ENCODE assay signal across 11 mouse cellular contexts in the genomic region with DNA sequence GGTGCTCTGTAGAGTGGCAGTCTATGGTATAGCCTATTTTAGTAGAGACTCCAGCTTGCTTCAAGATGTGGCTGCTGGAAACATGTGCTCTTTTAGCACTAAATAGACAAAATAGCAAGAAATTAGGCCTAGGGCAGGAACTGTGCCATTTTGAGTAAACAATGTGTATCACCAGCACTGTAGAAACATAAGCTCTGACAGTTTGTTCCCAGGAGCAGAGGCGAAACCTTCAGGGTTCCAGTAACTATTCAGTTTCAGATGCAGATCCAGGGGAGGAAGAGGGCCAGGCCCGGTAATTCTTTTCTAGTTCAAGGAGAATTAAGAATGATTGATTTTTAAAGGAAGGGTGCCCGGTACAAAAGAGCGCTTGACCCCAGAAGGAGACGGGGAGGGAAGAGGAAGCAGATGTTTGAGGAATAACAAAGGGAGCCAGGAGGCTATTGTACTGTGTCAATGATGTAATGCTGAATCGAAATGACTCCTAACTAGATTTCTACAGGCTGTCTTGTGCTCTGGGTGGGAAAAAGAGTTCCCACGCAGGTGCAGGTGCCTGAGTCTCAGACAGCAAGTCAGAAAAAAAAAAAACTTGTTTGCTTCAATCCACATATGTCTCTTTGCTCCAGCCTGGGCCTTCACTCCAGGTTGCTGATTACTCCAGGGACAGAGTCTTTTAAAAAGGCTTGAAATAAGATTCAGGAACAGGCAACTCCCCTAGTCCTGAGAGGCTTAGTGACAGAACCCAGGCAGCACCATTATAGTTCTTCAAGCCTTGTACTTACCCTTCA. TPM values are rescaled to one million over a fixed set of nuclear protein-coding genes. Genes with fewer than 3 reads are reported as not detected.
DNase-seq lines count a peak whose midpoint lies in the region; ATAC-seq lines count a peak whose summit lies in the region.
"Had no signal": no experiment of that assay in that cellular context is flagged by ENCODE, and none has a peak within 500 bp of the region (broad histone marks: within the 10 kb centered on the region; RNA-seq: fewer than 3 reads in every experiment).

No protein-coding gene starts in this region.

- ATAC-seq in lung, embryonic 16.5 days (ENCODE audit: low read depth) = peak; percentile 71

- no peak overlapping the region for H3K9ac ChIP-seq in lung, embryonic 16.5 days (ENCODE audit: low read length)
- H3K9ac ChIP-seq: limb, embryonic 12.5 days had no signal

- H3K4me3 ChIP-seq in lung, embryonic 16.5 days (ENCODE audit: low read length) = no peak overlapping the region
- H3K4me3 ChIP-seq: limb, embryonic 12.5 days had no signal

- H3K9me3 ChIP-seq in lung, embryonic 16.5 days (ENCODE audit: control insufficient read depth, low read length) = no peaks in the 10 kb centered on the region
- H3K9me3 ChIP-seq: limb, embryonic 12.5 days had no signal

- no peaks in the 10 kb centered on the region for H3K27me3 ChIP-seq in lung, embryonic 16.5 days (ENCODE audit: control insufficient read depth, insufficient read depth, low read depth, low read length)
- H3K27me3 ChIP-seq: limb, embryonic 12.5 days had no signal

- no peaks in the 10 kb centered on the region for H3K36me3 ChIP-seq in lung, embryonic 16.5 days (ENCODE audit: control insufficient read depth, insufficient read depth, low read length)
- H3K36me3 ChIP-seq: limb, embryonic 12.5 days had no signal

- DNase-seq in adrenal gland, adult (ENCODE audit: inconsistent age in 2 of 2, low spot score in 1 of 2) = peak; percentile 13 to 43
- no peak for DNase-seq in adrenal gland, adult 18-20 months (ENCODE audit: low spot score in 2 of 2)
- DNase-seq in thymus, postnatal 4 days = peak; percentile 12
- DNase-seq in thymus, postnatal 36 days = no peak
- DNase-seq in testis, postnatal 10 days (ENCODE audit: low spot score) = no peak
- no peak for DNase-seq in layer of hippocampus, postnatal 36 days
- DNase-seq in layer of hippocampus, adult 11-12 months (ENCODE audit: low spot score) = no peak
- DNase-seq: cerebellum, postnatal 36 days had no signal

- 23% methylated on average over 7 of the region's 7 CpGs for WGBS in lung, embryonic 16.5 days

- no peaks in the 10 kb centered on the region for H3K4me1 ChIP-seq in lung, embryonic 16.5 days (replicated peaks; ENCODE audit: control insufficient read depth, insufficient read depth, low read length)
- H3K4me1 ChIP-seq: limb, embryonic 12.5 days had no signal

- H3K4me2 ChIP-seq in lung, embryonic 16.5 days (ENCODE audit: low read depth, low read length) = no peak overlapping the region
- H3K4me2 ChIP-seq: limb, embryonic 12.5 days had no signal

- peak overlapping the region; percentile 66 for H3K27ac ChIP-seq in lung, embryonic 16.5 days (ENCODE audit: low read length)
- H3K27ac ChIP-seq: limb, embryonic 12.5 days had no signal

RNA-seq across cellular contexts. Expression of gene Tex13c2, which starts 57.4 kb away (rescaled TPM):
- not detected for total RNA-seq in adrenal gland, adult 18-20 months (2021)
- not detected in 2 replicates for polyA plus RNA-seq in lung, embryonic 16.5 days (2015; fragmentation: Nextera tagmentation; extraction: Ambion mirVana)
- under 1 TPM; 0.42 to 0.48 TPM for total RNA-seq in layer of hippocampus, postnatal 36 days (2021)
- polyA plus RNA-seq: gonadal fat pad, adult 2 months; limb, embryonic 12.5 days had no signal

Comparison
In these comparisons a context has a peak if more than half of its experiments do, and no peak if none do; other contexts are left out.
1. DNase-seq: peak in adrenal gland, adult (2 of 2) and thymus, postnatal 4 days (single experiment); none in adrenal gland, adult 18-20 months (0 of 2), thymus, postnatal 36 days (0 of 2), testis, postnatal 10 days (single experiment), layer of hippocampus, postnatal 36 days (0 of 2) and layer of hippocampus, adult 11-12 months (single experiment).